Mouse (Mus musculus) liver, embryonic 14.5 days (tissue): ENCODE data around the gene Phactr1.

Experiments used
- CTCF ChIP-seq: IDR thresholded peaks from 2 replicates; pipeline ENCODE4 v1.5.1; 2016; ENCODE audit warnings: antibody characterized with exemption, low read depth, control low read depth
- EP300 ChIP-seq: IDR thresholded peaks from 2 replicates; pipeline ENCODE4 v1.6.1; 2016; ENCODE audit warnings: antibody characterized with exemption, low read depth

DNA sequence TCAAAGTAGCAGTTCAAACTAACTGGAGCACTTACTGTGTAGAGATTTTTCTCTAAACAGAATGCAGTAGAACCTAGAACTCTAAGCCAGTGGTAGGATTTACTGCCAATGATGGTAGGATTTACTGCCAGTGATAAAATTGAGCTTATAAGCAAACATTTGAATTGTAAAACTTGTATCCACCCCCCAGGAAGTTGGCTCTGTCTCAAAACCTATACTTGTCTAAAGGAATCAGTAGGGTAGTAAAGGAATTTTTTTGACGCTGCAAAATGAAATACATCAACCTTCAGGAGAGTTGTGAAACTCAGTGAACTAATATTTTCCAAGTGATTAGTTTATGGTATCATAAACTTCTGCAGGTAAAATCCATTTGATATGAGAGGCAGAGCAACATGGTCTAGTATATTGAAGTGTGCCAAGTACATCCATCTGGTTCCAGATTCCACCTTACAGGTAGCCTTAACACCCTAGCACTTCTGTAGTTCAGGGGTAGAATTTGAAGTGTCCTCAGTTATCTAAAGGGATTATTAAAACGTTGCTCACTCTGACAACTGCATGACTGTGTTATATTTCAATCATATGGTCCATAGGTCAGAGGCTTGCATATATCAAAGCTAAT lies 310.2 kb downstream of the Phactr1 start:
- TF ChIP-seq CTCF (no peak), EP300 (no peak)
